10 mouse cellular contexts compared by ENCODE assay signal in genomic region chr11:30232082-30232481, GRCm38 (mm10). TPM values are rescaled to one million over a fixed set of nuclear protein-coding genes. Genes with fewer than 3 reads are reported as not detected.
DNase-seq lines count a peak whose midpoint lies in the region; ATAC-seq lines count a peak whose summit lies in the region.
"Had no signal": no experiment of that assay in that cellular context is flagged by ENCODE, and none has a peak within 500 bp of the region (broad histone marks: within the 10 kb centered on the region; RNA-seq: fewer than 3 reads in every experiment).

No protein-coding gene starts in this region.

- no peak overlapping the region for H3K27ac ChIP-seq in midbrain, embryonic 14.5 days (replicated peaks; ENCODE audit: low read depth, low read length)
- H3K27ac ChIP-seq in midbrain, embryonic 16.5 days (ENCODE audit: low read length), result no peak overlapping the region
- H3K27ac ChIP-seq: hindbrain, embryonic 15.5 days had no signal

- no peaks in the 10 kb centered on the region for H3K27me3 ChIP-seq in midbrain, embryonic 14.5 days (ENCODE audit: control insufficient read depth, insufficient read depth, low read length)
- H3K27me3 ChIP-seq in midbrain, embryonic 16.5 days (ENCODE audit: control insufficient read depth, insufficient read depth, low read depth, low read length), result no peaks in the 10 kb centered on the region
- H3K27me3 ChIP-seq: hindbrain, embryonic 15.5 days had no signal

- 0 out of 2 replicates have a peak, but pooled peaks cover 3% of the 10 kb centered on the region for H3K36me3 ChIP-seq in midbrain, embryonic 14.5 days (ENCODE audit: control insufficient read depth, insufficient read depth, low read length)
- H3K36me3 ChIP-seq in midbrain, embryonic 16.5 days (ENCODE audit: control insufficient read depth, insufficient read depth, low read length), result peaks cover 6% of the 10 kb centered on the region; the same call in 1 of the 2 replicates
- H3K36me3 ChIP-seq: hindbrain, embryonic 15.5 days had no signal

- H3K4me3 ChIP-seq in midbrain, embryonic 14.5 days (replicated peaks; ENCODE audit: low read depth, low read length), result no peak overlapping the region
- no peak overlapping the region for H3K4me3 ChIP-seq in midbrain, embryonic 16.5 days (ENCODE audit: low read depth, low read length)
- H3K4me3 ChIP-seq: hindbrain, embryonic 15.5 days; myocyte had no signal

- H3K4me2 ChIP-seq in midbrain, embryonic 14.5 days (ENCODE audit: low read length), result no peak overlapping the region
- H3K4me2 ChIP-seq in midbrain, embryonic 16.5 days (ENCODE audit: low read length), result no peak overlapping the region
- H3K4me2 ChIP-seq: hindbrain, embryonic 15.5 days had no signal

- H3K4me1 ChIP-seq in midbrain, embryonic 14.5 days (ENCODE audit: control insufficient read depth, insufficient read depth, low read length), result 0 out of 2 replicates have a peak, but pooled peaks cover 3% of the 10 kb centered on the region
- peaks cover 9% of the 10 kb centered on the region; the same call in 1 of the 2 replicates for H3K4me1 ChIP-seq in midbrain, embryonic 16.5 days (ENCODE audit: control insufficient read depth, insufficient read depth, low read length)

- no peak overlapping the region for H3K9ac ChIP-seq in midbrain, embryonic 14.5 days (replicated peaks; ENCODE audit: low read length)
- H3K9ac ChIP-seq in midbrain, embryonic 16.5 days (ENCODE audit: low read depth, low read length), result no peak overlapping the region
- H3K9ac ChIP-seq: hindbrain, embryonic 15.5 days had no signal

- no peak for ATAC-seq in cerebellum, adult (ENCODE audit: insufficient number of reproducible peaks, low FRiP score, low TSS enrichment)
- ATAC-seq in midbrain, embryonic 14.5 days (ENCODE audit: low FRiP score, low TSS enrichment), result no peak
- ATAC-seq in midbrain, embryonic 16.5 days, result no peak

- no peaks in the 10 kb centered on the region for H3K9me3 ChIP-seq in midbrain, embryonic 14.5 days (ENCODE audit: control insufficient read depth, low read length)
- H3K9me3 ChIP-seq in midbrain, embryonic 16.5 days (replicated peaks; ENCODE audit: control insufficient read depth, low read length, poor library complexity, severe bottlenecking), result no peaks in the 10 kb centered on the region
- H3K9me3 ChIP-seq: hindbrain, embryonic 15.5 days had no signal

- 85% methylated on average over 2 of the region's 2 CpGs for WGBS in midbrain, embryonic 14.5 days
- 77% methylated on average over 2 of the region's 2 CpGs for WGBS in midbrain, embryonic 16.5 days

- peak; percentile 77 to 82 for DNase-seq in cerebellum, postnatal 10 days
- peak; percentile 65 for DNase-seq in midbrain, embryonic 14.5 days
- DNase-seq in kidney, adult 8-10 months, result peak; percentile 70 to 72
- DNase-seq in skeletal muscle tissue, adult 2 months (ENCODE audit: low read depth, low spot score), result peak; percentile 30
- no peak for DNase-seq in right cerebral cortex, postnatal 25 days
- DNase-seq in spleen, postnatal 4 days (ENCODE audit: low spot score in 2 of 2), result no peak

RNA-seq across cellular contexts. Expression of gene Sptbn1, which starts 35.9 kb away (rescaled TPM):
- polyA plus RNA-seq in midbrain, embryonic 14.5 days (2014; fragmentation: Nextera tagmentation; extraction: Ambion mirVana), result 152 and 181 TPM in 2 replicates
- 185 TPM in 2 replicates for polyA plus RNA-seq in midbrain, embryonic 16.5 days (2015; fragmentation: Nextera tagmentation; extraction: Ambion mirVana)

Comparison
In these comparisons a context has a peak if more than half of its experiments do, and no peak if none do; other contexts are left out.
1. DNase-seq: peak in cerebellum, postnatal 10 days (2 of 2), midbrain, embryonic 14.5 days (single experiment), kidney, adult 8-10 months (2 of 2) and skeletal muscle tissue, adult 2 months (single experiment); none in right cerebral cortex, postnatal 25 days (single experiment) and spleen, postnatal 4 days (0 of 2).